Mouse (Mus musculus) adrenal gland (tissue): Measurements from ENCODE around the gene Nans.

ENCODE experiments used
- intact Hi-C: fragments of 180-260 bp; cut with DNase I; formaldehyde crosslinking; loops from one replicate; pipeline ENCODE4 v1.15.1; 2025

The Nans gene

DNA sequence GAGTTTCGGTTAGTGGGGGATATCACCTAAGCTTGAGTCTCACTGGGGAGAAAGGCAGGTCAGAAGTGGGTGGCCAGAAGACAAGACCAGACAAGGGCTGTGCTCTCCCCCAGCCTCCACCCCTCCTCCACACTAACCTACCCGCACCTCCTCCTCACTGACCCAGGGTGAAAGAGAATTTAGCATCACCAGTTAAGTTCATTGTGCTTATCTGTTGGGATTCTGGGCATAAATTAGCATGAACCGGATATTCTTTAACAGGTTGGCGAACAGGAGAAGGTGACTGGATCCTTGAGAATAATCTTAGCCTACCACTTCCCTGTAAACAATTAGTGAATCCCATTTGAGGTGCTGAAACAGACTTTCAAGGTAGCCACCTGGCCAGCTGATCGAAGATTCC lies 13.9 kb upstream of the Nans start:
- intact Hi-C loops: no loop called here

DNA sequence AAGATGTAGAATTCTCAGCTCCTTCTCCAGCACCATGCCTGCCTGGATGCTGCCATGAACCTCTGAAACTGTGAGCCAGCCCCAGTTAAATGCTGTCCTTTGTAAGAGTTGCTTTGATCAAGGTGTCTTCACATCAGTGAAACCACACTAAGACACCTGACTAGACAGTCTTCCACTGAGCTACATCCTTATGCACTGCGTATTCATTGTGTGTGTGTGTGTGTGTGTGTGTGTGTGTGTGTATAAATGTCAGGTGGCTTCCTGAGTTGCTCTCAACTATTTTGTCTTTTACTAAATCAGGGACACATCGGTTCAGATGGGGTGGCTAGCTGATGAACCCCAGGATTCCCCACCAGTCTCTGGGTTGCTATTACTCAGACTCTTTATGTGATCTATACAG lies 10.0 kb upstream of the Nans start:
- intact Hi-C loops: no loop called here

DNA sequence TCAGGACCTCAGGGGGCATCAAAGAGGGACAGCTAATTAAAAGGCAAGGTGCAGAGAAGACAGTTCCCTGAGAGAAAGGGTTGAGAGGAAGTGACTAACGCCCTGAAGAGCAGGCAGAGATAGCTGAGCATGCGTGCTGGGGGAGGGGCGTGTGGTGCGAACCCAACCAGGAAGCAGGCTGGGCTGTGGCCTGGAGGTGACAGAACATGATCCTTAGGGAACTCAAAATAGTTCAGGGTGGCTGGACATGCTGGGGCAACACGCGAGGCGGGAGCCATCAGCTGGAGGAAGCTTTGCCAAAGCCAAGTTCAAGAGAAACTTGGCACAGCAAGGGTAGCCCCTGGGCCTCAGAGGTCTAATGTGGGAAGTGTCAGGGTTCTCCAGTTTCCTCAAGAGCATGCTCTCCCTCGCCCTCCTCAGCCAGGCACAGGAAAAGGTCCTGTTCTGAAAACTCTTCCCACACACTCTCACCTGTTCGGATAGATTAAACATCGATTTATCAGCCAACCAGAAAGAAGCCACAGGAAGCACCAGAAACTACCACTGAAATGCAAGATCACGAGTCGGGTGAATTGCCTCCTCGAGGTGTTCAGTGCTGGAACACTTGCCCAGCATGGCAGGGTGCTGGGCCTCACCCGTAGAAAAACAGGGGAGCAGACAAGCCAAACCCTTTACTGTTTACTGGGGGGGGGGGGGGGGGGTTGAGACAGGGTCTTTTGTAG lies 3.2 kb upstream of the Nans start:
- intact Hi-C loops: loop anchor here (5.0 kb wide), 1 partner anchor 34 kb away; the partner anchor contains the start of gene Anp32b

DNA sequence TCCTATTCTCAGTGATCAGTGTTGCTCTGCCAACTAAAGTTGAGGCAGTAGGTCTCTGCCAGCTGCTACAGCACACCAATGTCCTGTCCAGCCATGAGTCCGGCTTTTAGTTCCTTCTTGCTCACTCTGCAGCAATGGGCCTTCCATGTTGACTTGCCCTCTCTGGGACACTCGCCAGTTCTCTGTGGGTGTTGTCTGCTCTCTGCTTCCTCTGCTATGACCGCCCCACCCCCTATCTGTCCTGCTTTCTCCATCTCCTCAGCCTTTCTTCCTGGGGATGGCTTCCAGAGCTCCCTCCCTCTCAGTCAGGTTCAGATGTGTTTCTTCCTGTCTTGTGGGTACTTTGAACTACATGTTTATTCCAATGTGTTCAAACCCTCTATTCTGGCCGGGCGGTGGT lies 1.7 kb upstream of the Nans start:
- intact Hi-C loops: loop anchor here (5.0 kb wide), 1 partner anchor 35 kb away; the partner anchor contains the start of gene Anp32b

DNA sequence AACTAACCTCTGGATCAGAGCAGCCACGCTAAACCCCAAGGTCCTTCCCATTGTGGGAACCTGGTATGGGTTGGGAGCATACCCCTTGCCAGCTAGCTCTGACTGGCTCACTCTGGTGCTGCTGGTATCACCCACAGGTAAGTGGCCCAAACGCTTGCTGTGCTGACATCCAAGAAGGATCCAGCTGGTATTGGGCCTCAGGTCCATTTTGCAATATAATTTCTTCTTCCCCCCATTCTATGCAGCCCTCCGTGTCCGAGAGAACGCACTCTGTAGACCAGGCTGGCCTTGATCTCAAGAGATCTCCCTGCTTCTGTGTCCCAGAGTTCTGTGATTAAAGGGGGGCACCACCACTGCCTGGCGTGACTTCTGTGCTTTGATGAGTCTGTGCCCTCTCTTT lies 4.0 kb downstream of the Nans start:
- intact Hi-C loops: no loop called here

DNA sequence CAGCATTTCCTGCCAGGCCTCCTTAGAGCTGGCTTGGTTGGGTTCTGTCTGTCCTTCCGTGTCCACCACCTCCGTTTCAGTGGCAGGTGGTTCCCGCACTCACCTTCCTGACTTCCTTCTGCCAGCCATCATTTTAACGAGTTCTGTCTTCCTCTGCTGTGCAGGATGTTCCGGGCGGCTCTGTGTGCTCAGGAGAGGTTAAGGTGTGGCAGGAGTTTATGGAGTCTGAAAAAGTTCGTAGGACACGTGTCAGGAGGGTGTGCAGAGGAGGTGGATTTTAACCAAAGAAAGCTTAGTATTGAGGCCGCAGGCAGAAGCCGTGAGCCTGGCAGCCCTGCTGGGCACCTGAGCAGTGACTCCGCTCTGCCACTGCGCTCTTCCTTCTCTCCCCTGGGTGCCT lies 6.5 kb downstream of the Nans start:
- intact Hi-C loops: no loop called here

DNA sequence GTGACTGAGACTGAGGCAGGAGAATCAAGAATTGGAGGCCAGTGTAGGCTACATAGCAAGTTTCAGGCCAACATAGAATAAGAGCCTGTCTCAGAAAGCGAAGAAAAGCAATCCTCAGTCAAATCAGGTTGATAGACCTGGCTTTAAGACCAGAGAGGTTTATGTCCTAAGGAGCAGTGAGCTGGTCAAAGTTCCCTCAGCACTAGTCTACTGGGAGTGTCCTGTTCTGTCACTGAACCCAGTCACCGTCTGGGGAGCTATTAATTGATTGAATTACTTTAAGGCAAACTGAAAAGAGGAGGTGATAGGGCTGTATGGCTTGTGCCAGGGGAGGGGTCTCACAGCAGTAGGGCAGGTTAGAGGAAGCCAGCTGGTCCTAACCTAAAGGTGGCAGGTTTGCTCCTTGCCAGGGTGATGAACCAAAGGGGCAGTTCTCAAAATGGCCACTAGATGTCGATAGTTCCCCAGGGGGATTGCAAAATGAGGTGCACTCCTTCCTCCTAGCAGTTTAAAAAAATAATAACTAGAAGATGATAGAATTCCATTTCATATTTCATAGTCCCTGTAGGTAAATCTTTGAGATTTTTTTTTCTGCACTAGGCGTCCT lies 8.3 kb downstream of the Nans start:
- intact Hi-C loops: no loop called here

DNA sequence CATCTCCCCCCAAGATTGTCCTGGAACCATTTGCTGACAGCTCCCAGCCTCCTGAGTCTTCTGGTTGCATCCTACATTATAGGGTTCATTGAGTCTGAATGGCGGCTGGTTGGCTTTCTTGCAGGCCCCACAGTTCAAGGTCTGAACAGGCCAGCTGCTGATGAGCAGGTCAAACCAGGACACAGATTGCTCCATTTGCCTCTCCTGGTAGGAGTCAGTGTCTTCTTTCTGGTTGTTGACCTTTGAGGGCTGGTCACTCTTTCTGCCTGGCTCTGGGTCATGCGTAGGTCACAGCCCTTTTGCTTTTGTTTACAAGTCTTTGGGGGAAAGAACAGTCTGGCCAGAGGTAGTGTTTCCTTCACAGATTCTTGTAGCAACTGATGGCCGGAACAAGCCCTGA lies 9.5 kb downstream of the Nans start:
- intact Hi-C loops: no loop called here

DNA sequence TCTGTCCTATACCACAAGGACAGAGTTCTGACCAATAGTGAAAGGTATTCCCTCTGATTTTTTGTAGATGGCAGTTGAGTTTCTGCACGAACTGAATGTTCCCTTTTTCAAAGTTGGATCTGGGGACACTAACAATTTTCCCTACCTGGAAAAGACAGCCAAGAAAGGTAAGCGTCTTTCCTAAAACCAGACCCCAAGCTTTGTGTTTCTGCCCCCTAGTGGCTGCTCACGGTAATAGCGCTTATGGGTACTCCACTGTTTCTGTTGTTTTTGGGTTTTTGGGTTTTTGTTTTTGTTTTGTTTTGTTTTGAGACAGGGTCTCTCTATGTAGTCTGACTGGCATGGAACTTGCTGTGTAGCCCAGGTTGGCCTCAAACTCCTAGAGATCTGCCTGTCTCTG lies 9.9 kb downstream of the Nans start:
- intact Hi-C loops: no loop called here

DNA sequence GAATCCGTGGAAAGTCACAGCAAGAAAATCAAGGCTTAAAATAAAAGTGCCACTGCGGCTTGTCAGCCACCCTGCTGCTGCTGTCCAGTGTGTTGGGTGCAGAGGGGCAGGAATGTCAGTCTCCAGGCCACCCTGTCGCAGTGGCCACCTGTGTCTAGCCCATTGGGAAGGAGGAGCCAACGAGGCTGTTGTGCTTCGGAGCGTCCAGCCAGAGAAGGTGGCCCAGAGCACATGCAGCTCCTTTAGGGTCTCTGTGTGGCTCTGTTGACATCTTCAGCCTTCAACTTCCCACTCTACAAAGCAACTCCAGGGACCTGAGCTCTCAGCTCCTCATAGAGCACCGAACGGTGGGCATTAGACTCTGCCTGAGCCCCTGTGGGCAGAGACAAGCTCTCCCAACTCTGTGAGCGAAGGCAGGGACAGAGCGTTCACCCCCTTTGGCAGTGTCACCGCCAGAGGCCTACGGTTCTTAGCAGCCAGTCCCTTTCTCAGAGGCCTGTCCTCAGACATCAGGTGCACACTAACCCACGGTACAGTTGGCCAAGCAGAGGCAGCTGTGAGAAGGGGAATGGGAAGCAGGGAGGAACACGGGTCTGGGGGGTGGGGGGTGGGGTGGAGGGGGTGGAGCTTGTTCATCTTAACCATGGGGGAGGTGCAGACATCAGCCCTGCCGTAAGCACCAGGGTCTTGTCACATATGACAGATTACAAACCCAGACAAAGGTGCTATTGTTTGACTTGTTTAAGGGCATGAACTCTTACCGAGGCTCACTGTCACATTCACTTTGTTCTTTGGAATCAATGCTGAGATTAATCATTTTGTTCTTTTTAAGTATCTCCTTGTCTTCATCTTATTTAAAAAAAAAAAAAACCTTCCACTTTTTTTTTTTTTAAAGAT lies 13.8 kb downstream of the Nans start:
- intact Hi-C loops: loop anchor here (10.0 kb wide), 1 partner anchor 102 kb away; the partner anchor contains the start of gene Coro2a

DNA sequence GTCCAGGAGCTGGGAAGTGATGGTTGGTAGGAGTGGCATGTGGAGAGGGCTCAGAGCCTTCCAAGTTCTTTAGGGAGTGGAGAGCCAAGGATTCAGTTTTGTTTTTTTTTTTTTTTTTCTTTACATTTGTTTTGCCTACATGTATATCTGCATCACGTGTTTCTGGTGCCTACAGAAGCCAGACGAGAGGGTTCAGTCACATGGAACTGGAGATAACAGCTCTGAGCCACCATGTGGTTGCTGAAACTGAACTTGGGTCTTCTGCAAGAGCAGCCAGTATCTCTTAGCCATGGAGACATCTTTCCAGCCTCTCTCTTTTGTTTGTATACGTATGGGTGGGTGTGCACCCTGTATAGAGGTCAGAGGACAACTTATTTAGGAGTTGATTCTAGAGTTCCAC lies 14.8 kb downstream of the Nans start:
- intact Hi-C loops: loop anchor here (10.0 kb wide), 1 partner anchor 101 kb away; the partner anchor contains the start of gene Coro2a

DNA sequence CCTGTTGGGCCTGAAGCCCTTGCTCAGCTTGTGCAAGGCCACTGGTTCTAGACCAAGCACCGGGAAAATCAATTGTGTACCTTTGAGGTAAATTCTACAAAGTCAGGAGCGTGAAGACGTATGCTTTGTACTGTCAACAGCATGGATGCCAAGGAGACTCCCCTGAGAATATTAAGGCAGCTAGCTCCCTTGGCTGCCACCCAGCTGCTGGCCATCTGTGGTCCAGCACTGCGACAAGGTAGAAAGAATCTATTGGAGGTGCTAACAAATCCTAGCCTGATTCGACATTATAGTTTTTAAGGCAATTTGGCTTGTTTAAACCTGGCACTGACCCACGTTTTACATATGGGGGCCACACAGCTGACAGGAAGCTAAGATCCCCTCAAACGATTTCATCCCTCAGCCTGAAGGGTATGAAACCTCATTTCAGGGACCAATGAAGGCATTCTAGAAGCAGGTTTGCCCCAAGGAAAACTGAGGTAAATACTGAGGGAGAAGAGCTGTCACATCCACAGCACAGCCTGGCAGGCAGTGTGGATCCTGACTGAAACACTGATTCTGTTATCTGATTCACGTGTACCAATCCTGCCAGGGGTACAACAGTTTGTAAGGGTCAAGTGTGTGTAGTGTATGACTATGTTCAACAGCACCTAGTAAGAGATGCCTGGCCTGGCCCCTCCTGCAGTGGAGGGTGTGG lies 16.5 kb downstream of the Nans start:
- intact Hi-C loops: loop anchor here (10.0 kb wide), 1 partner anchor 99 kb away; the partner anchor contains the start of gene Coro2a

DNA sequence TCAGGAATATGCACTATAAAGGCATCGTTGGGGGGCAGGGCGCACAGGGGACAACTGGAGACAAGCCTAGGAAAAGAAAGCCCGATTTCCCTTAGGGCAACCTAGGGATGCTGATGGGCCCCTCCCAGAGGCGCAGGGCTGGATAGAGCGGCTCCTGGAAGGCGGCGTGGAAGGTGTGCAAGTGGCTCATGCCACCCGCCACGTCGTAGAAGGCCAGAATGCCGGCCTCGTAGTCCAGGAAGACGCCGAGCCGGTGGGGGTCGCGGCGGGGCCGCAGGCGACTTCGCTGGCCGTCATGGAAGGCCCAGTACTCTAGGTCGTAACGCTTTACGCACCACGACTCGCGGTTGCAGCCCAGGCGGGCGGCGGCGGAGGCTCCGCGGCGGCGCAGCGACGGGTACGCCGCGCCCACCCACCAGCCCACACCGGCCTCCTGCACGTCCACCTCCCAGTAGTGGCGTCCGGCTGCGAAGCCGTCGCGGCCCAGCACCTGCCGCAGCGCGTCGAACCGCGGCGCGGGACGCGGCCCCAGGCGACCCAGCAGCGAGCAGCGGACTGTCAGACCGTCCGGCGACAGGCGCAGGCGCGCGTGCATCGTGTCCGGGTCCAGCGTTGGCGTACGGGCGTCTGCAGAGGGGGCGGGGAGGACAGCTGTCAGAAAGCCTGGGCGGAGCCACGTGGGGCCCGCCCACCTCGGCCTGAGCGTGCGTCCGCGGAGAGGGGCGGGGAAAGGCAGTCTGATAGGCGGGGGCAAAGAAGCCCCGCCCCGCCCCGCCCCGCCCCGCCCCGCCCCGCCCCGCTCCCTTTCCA lies 18.0 kb downstream of the Nans start:
- intact Hi-C loops: loop anchor here (10.0 kb wide), 1 partner anchor 98 kb away; the partner anchor contains the start of gene Coro2a

DNA sequence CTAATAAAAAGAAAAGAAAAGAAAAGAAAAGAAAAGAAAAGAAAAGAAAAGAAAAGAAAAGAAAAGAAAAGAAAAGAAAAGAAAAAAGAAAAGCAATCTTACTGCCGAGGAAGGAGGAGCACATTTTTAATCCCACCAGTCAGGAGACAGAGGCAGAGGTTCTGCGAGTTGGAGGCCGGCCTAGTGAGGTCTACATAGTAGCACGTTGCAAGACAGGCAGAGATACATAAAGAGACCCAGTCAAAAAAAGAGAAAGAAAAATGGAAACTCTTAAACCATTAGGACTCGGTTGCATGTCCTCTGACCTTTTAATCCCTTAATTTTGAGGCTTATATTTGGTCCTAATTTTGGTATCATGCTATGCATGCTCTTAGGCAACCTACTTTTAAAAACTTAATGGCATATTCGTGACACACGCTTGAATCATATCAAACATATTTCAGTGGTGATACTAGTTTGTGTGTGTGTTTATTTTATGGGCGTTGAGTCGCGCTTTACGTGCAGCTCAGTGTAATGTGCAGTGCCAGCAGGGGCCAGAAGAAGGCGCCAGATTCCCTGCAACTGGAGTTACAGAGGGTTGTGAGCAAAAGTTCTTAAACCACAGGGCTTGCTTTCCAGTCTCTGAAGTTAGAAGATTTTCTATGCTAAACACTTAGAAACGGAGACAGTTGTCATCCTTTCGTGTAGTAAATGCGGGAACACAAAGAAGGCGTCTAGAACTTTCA lies 18.9 kb downstream of the Nans start:
- intact Hi-C loops: loop anchor here (10.0 kb wide), 1 partner anchor 97 kb away; the partner anchor contains the start of gene Coro2a

DNA sequence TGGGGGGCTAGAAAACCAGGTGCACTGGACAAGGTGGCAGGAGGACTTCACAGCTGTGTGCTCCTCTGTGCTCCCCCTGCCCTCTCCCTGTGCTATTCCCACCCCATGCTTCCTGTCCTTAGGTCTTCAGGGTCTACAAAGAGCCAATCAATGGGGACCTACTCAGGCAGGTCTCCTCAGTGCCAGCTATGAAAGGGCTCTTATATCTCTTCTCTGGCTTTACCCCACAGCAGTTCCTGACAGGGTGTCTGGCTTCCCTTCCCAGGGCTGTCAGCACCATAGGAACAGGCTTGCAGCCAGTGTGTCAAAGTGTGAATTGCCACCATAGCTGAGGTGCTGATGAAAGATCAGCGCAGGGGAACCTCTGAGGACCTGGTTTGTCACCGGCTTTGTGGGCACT lies 31.4 kb downstream of the Nans start:
- intact Hi-C loops: no loop called here

DNA sequence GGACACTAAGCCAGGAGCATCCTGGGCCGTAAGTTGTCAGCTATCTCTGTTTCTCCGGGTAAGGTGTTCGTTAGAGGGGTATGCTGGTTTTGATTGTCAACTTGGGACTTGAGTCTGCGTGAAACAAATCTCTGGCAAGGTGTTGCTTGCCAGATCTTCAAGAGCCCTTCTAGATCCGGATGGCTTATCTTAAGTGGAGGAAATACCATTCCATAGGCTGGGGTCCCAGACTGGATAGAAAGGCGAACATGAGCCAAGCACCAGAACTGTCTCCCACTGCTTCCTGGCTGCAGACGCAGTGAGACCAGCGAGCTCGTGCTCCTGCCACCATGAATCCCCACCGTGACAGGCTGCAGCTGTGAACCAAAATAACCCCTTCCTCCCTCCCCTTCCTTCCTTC lies 32.4 kb downstream of the Nans start:
- intact Hi-C loops: no loop called here

DNA sequence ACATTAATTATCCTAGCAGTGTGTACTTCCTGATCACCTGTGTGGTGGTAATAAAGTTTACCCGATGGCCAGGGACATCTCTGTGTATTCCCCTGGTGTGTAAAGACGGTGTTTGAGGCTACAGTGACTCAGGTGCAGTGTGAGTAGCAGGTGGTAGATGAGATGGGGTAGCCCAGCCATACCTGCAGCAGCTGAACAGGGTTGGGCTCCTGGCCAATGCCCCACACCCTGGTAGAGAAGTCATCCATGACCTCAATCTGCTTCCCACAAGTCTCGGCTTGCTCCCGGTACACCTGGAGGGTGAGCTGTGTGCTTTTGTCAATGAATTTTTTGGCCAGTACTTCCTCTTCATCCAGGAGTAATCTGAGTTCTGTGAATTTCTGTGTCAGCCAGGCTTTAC lies 34.3 kb downstream of the Nans start:
- intact Hi-C loops: no loop called here

DNA sequence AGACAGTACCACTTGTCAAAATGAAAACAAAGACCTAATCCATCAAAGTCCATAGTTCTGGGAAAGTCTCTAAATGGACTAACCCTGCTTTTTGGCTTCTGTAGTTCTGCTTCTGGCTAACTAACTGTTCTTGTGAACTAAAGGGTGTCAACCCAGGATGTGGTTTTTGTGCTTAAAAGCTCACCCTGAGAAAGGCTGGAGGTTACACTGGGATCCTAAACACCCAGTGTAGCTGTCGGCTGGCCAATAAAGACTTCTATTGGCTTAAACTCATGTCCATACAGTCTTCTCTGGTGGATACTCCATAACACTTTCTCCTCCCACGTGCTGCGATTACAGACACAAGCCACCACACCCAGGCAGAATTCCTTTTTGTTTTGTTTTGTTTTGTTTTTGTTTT lies 37.2 kb downstream of the Nans start:
- intact Hi-C loops: no loop called here

DNA sequence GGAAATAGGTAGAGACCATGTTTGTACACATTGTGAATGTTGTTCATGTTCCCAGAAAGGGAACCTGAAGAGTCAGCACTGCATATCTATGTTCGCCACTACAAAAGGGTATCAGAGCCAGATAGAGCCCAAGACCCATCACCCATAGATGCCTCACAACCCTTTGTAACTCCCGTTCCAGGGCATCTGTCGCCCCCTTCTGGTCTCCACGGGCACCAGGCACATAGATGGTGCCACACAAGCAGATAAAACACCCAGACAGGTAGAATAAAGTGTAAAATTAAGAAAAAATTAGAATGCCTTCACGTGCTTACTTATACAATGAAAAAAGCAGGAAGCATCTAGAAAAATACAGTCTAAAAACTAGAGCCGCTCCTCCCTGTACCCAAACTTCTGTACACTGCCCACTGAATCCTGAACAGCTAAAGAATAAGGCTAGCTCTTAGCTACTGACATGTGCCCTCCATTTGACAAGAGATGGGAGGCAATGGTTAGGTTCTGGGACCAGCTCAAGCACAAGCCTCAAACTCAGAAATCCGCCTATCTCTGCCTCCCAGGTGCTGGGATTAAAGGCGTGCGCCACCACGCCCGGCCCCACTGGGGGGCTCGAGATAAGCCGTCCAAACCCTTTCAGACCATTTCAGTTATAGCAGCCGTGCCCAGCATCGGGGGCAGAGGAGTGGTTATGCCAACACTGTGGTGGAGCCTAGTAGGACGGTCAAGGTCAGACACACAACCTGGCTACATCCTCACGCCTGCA lies 37.9 kb downstream of the Nans start:
- intact Hi-C loops: no loop called here
